Mouse (Mus musculus) hindbrain, postnatal 0 days (tissue): ENCODE measurements around the gene Grik3. TPM values are rescaled to one million over a fixed set of nuclear protein-coding genes. Genes with fewer than 3 reads are reported as not detected.

ENCODE experiments used
- ATAC-seq: fragments of 200-750 bp; cut with Nextera tagmentation; 2 replicates; pipeline ENCODE4 v1.8.0; 2017; ENCODE audit warnings: mild to moderate bottlenecking, moderate TSS enrichment, moderate library complexity
- DNase-seq: peaks from one replicate; pipeline ENCODE4 v3.0.0-alpha.2; 2015; ENCODE audit warnings: low spot score
- H3K27ac ChIP-seq: fragments of 300-500 bp; sonication (generic); 2 replicates; pipeline ENCODE4 v1.5.1; 2014; ENCODE audit warnings: mild to moderate bottlenecking
- H3K27me3 ChIP-seq: fragments of 300-500 bp; sonication (generic); 2 replicates; pipeline ENCODE4 v1.6.1; 2014; ENCODE audit warnings: low read length, mixed read lengths; ENCODE audit not compliant: insufficient read depth
- H3K36me3 ChIP-seq: fragments of 300-500 bp; sonication (generic); 2 replicates; pipeline ENCODE4 v1.6.1; 2014; ENCODE audit warnings: low read length, mixed read lengths; ENCODE audit not compliant: insufficient read depth
- H3K4me1 ChIP-seq: fragments of 300-500 bp; sonication (generic); 2 replicates; pipeline ENCODE4 v1.6.1; 2014; ENCODE audit warnings: antibody characterized with exemption, low read length, mixed read lengths; ENCODE audit not compliant: insufficient read depth
- H3K4me2 ChIP-seq: fragments of 300-500 bp; sonication (generic); 2 replicates; pipeline ENCODE4 v1.6.1; 2014; ENCODE audit warnings: low read depth, mild to moderate bottlenecking, low read length, moderate library complexity, mixed read lengths
- H3K4me3 ChIP-seq: fragments of 300-500 bp; sonication (generic); 2 replicates; pipeline ENCODE4 v1.5.1; 2014; ENCODE audit warnings: low read length
- H3K9ac ChIP-seq: fragments of 300-500 bp; sonication (generic); replicated peaks from 2 replicates; pipeline ENCODE4 v1.6.1; 2014; ENCODE audit warnings: mild to moderate bottlenecking, low read length, moderate library complexity, mixed read lengths
- H3K9me3 ChIP-seq: fragments of 300-500 bp; sonication (generic); 2 replicates; pipeline ENCODE4 v1.6.1; 2016; ENCODE audit warnings: low read length, mixed read lengths
- CTCF ChIP-seq: IDR thresholded peaks from 2 replicates; pipeline ENCODE4 v1.5.1; 2016; ENCODE audit warnings: antibody characterized with exemption, control low read depth, low read depth
- WGBS: fragments of 180-500 bp; shearing (Covaris S2); extraction: QIAGEN DNeasy Blood & Tissue Kit; methylation state at CpG from one replicate; pipeline ENCODE4 v1.1.7; 2014; 5-methylcytosine and 5-hydroxymethylcytosine counted together
- polyA plus RNA-seq: library from polyadenylated mRNA; unstranded; fragments of >200 nt; fragmentation: Nextera tagmentation; extraction: Ambion mirVana; gene quantifications from 2 replicates; pipeline ENCODE4 v1.2.1, GENCODE M21; 2015
- total RNA-seq: library from RNA; depleted of rRNA; stranded (reverse); fragments of >200 nt; gene quantifications from 2 replicates; pipeline ENCODE4 v1.2.3, GENCODE M21; 2014

Gene Grik3
- total and polyA plus RNA-seq, 2 experiments from 2014 or later = 4.2 to 32.0 TPM

GRCm38 (mm10) chr4:125700331-125700730 is 209.8 kb downstream of the Grik3 start:
- Histone ChIP-seq H3K9me3 (no peaks in the 10 kb centered on the region), H3K4me1 (0 out of 2 replicates have a peak, but pooled peaks cover 8% of the 10 kb centered on the region), H3K27ac (0 out of 2 replicates have a peak overlapping the region, but pooled peaks have one; percentile 4), H3K9ac (no peak overlapping the region), H3K4me3 (no peak overlapping the region), H3K36me3 (no peaks in the 10 kb centered on the region; the same call in 1 of the 2 replicates), H3K27me3 (no peaks in the 10 kb centered on the region), H3K4me2 (no peak overlapping the region)
- no peak for ATAC-seq
- WGBS = 32% methylated on average over 8 of the region's 8 CpGs
- no peak for TF ChIP-seq CTCF
- DNase-seq = peak; percentile 66

- Histone ChIP-seq H3K9me3 (no peaks in the 10 kb centered on the region), H3K27ac (peak overlapping the region; percentile 56), H3K9ac (no peak overlapping the region), H3K27me3 (no peaks in the 10 kb centered on the region), H3K36me3 (no peaks in the 10 kb centered on the region; the same call in 1 of the 2 replicates), H3K4me2 (no peak overlapping the region), H3K4me1 (0 out of 2 replicates have a peak, but pooled peaks cover 2% of the 10 kb centered on the region), H3K4me3 (no peak overlapping the region)
- WGBS = 39% methylated on average over 12 of the region's 12 CpGs
- ATAC-seq (peak; percentile 94), DNase-seq (peak; percentile 94)
- TF ChIP-seq CTCF = no peak
Measured at GRCm38 (mm10) chr4:125702607-125703309, 212.3 kb downstream of the Grik3 start.

- no peaks in the 10 kb centered on the region; the same call in 1 of the 2 replicates for H3K36me3 ChIP-seq
- H3K9me3 ChIP-seq = no peaks in the 10 kb centered on the region
- peak overlapping the region; percentile 56 for H3K27ac ChIP-seq
- peak; percentile 80 for TF ChIP-seq CTCF
- H3K4me1 ChIP-seq = no peaks in the 10 kb centered on the region
- H3K9ac ChIP-seq = no peak overlapping the region
- H3K4me2 ChIP-seq = no peak overlapping the region
- 20% methylated on average over 4 of the region's 4 CpGs for WGBS
- no peak for ATAC-seq
- peak; percentile 75 for DNase-seq
- H3K27me3 ChIP-seq = no peaks in the 10 kb centered on the region
- no peak overlapping the region for H3K4me3 ChIP-seq
Measured at GRCm38 (mm10) chr4:125703310-125703690, 212.8 kb downstream of the Grik3 start.

- H3K27ac ChIP-seq = no peak overlapping the region
- no peak for DNase-seq
- no peak for TF ChIP-seq CTCF
Measured at GRCm38 (mm10) chr4:125705746-125706145, 215.2 kb downstream of the Grik3 start.

GRCm38 (mm10) chr4:125709716-125710115 is 219.2 kb downstream of the Grik3 start:
- DNase-seq = no peak
- no peaks in the 10 kb centered on the region for H3K4me1 ChIP-seq
- no peak overlapping the region for H3K27ac ChIP-seq
- ATAC-seq = no peak
- H3K9me3 ChIP-seq = no peaks in the 10 kb centered on the region
- H3K27me3 ChIP-seq = no peaks in the 10 kb centered on the region
- H3K4me2 ChIP-seq = no peak overlapping the region
- no peak for TF ChIP-seq CTCF
- H3K36me3 ChIP-seq = no peaks in the 10 kb centered on the region; the same call in 1 of the 2 replicates
- no peak overlapping the region for H3K9ac ChIP-seq
- 81% methylated on average over 10 of the region's 10 CpGs for WGBS
- no peak overlapping the region for H3K4me3 ChIP-seq

More at GRCm38 (mm10) chr4:125705746-125706145, 215.2 kb downstream of the Grik3 start:
- no peaks in the 10 kb centered on the region for H3K4me1 ChIP-seq
- no peaks in the 10 kb centered on the region; the same call in 1 of the 2 replicates for H3K36me3 ChIP-seq
- ATAC-seq = no peak
- no peak overlapping the region for H3K4me3 ChIP-seq
- WGBS = 37% methylated on average over 8 of the region's 8 CpGs
- H3K27me3 ChIP-seq = no peaks in the 10 kb centered on the region
- no peak overlapping the region for H3K9ac ChIP-seq
- no peaks in the 10 kb centered on the region for H3K9me3 ChIP-seq
- H3K4me2 ChIP-seq = no peak overlapping the region

GRCm38 (mm10) chr4:125717881-125718280 is 227.4 kb downstream of the Grik3 start:
- ATAC-seq (no peak), DNase-seq (no peak)
- Histone ChIP-seq H3K9me3 (no peaks in the 10 kb centered on the region), H3K4me1 (peaks cover 10% of the 10 kb centered on the region), H3K27me3 (no peaks in the 10 kb centered on the region), H3K4me3 (no peak overlapping the region), H3K9ac (no peak overlapping the region), H3K27ac (no peak overlapping the region), H3K4me2 (no peak overlapping the region), H3K36me3 (no peaks in the 10 kb centered on the region)
- WGBS = 45% methylated on average over 6 of the region's 6 CpGs
- TF ChIP-seq CTCF = no peak
